Mouse (Mus musculus): ENCODE data around the gene Numbl. TPM values are rescaled to one million over a fixed set of nuclear protein-coding genes. Genes with fewer than 3 reads are reported as not detected.

Gene Numbl
- polyA plus RNA-seq, 1 experiment from 2014 or later, result 1.1 TPM

GRCm38 (mm10) chr7:27300351-27300750 lies 42.1 kb downstream of the Numbl start:
- ATAC-seq (no peak), DNase-seq (no peak)
- WGBS (ENCODE audit: insufficient replicate concordance), result 72% methylated on average over 4 of the region's 4 CpGs

DNA sequence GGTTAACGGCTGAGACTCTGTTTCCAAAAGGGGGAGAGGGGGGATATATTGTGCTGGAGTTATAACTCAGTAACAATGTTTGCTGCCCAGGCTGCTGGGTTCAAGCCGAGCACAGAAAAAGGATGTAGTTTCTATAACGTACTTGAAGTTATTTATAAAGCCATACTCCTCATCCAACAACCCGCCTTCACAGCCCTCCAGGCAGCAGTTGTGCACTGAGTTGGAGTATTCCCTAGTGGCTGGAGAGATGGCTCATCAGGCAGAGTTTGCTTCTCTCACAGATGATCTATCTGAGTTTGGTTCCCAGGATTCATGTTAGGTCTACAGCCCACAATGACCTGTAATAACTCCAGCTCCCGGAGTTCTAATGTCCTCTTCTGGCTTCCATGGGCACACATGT lies 42.6 kb downstream of the Numbl start:
- TF ChIP-seq EP300 (IDR thresholded peaks at IDR 0.05; ENCODE audit: low read depth) (no peak), CTCF (IDR thresholded peaks at IDR 0.05; ENCODE audit: low read depth) (no peak)
- H3K36me3 ChIP-seq (replicated peaks; ENCODE audit: insufficient read depth, low read length), result no peaks in the 10 kb centered on the region
- ATAC-seq (no peak), DNase-seq (no peak)
- no peak overlapping the region for H3K9ac ChIP-seq (replicated peaks)
- no peaks in the 10 kb centered on the region for H3K4me1 ChIP-seq (ENCODE audit: insufficient read depth)
- peaks cover 3% of the 10 kb centered on the region; the same call in 1 of the 2 replicates for H3K27me3 ChIP-seq (ENCODE audit: insufficient read depth, low read length)
- H3K4me3 ChIP-seq (ENCODE audit: low read depth, low read length), result no peak overlapping the region
- H3K9me3 ChIP-seq (ENCODE audit: low read length), result no peaks in the 10 kb centered on the region
- 60% methylated on average over 5 of the region's 5 CpGs for WGBS (ENCODE audit: insufficient replicate concordance)
- no peak overlapping the region for H3K27ac ChIP-seq (ENCODE audit: low read depth)
- no peak overlapping the region for H3K4me2 ChIP-seq (ENCODE audit: low read depth, low read length)

More at GRCm38 (mm10) chr7:27300351-27300750, 42.1 kb downstream of the Numbl start:
- H3K4me1 ChIP-seq (ENCODE audit: insufficient read depth), result no peaks in the 10 kb centered on the region
- no peaks in the 10 kb centered on the region for H3K36me3 ChIP-seq (replicated peaks; ENCODE audit: insufficient read depth, low read length)
- H3K9me3 ChIP-seq (ENCODE audit: low read length), result no peaks in the 10 kb centered on the region
- no peak overlapping the region for H3K9ac ChIP-seq (replicated peaks)
- no peak overlapping the region for H3K27ac ChIP-seq (ENCODE audit: low read depth)
- H3K27me3 ChIP-seq (ENCODE audit: insufficient read depth, low read length), result peaks cover 3% of the 10 kb centered on the region; the same call in 1 of the 2 replicates
- no peak for TF ChIP-seq EP300 (IDR thresholded peaks at IDR 0.05; ENCODE audit: low read depth)
- no peak for TF ChIP-seq CTCF (IDR thresholded peaks at IDR 0.05; ENCODE audit: low read depth)
- H3K4me3 ChIP-seq (ENCODE audit: low read depth, low read length), result no peak overlapping the region
- H3K4me2 ChIP-seq (ENCODE audit: low read depth, low read length), result no peak overlapping the region

DNA sequence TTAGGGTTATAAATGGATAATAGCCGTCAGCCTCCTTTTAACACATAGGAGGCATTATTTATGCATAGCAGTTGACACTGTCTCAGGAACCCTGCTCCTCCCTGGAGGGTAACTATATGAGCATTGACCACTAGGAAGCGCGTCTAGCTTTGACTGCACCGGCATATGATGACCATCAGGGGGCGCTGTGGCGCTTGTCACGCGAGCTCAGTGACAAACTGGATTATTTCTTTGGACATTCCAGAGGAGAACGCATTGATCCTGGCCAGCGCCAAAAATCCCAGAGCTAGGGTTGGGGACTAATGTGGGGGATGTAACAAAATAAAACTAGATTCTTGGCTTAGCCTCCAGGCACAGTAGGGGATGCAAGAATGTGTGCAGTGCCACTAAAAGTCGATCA lies 43.9 kb downstream of the Numbl start:
- no peak overlapping the region for H3K9ac ChIP-seq (replicated peaks)
- H3K27ac ChIP-seq (ENCODE audit: low read depth), result no peak overlapping the region
- WGBS (ENCODE audit: insufficient replicate concordance), result 8% methylated on average over 11 of the region's 11 CpGs
- H3K4me2 ChIP-seq (ENCODE audit: low read depth, low read length), result no peak overlapping the region
- no peaks in the 10 kb centered on the region for H3K9me3 ChIP-seq (ENCODE audit: low read length)
- no peaks in the 10 kb centered on the region for H3K36me3 ChIP-seq (replicated peaks; ENCODE audit: insufficient read depth, low read length)
- TF ChIP-seq CTCF (IDR thresholded peaks at IDR 0.05; ENCODE audit: low read depth) (peak; percentile 94), EP300 (IDR thresholded peaks at IDR 0.05; ENCODE audit: low read depth) (no peak)
- peak; percentile 82 for DNase-seq
- peaks cover 3% of the 10 kb centered on the region; the same call in 1 of the 2 replicates for H3K27me3 ChIP-seq (ENCODE audit: insufficient read depth, low read length)
- peak; percentile 53; the same call in 1 of the 2 replicates for ATAC-seq
- H3K4me1 ChIP-seq (ENCODE audit: insufficient read depth), result no peaks in the 10 kb centered on the region
- H3K4me3 ChIP-seq (ENCODE audit: low read depth, low read length), result no peak overlapping the region

GRCm38 (mm10) chr7:27305091-27305730 lies 47.0 kb downstream of the Numbl start:
- ATAC-seq, result no peak
- no peak overlapping the region for H3K4me3 ChIP-seq (ENCODE audit: low read depth, low read length)
- H3K36me3 ChIP-seq (replicated peaks; ENCODE audit: insufficient read depth, low read length), result no peaks in the 10 kb centered on the region
- no peak for DNase-seq
- no peaks in the 10 kb centered on the region for H3K9me3 ChIP-seq (ENCODE audit: low read length)
- TF ChIP-seq CTCF (IDR thresholded peaks at IDR 0.05; ENCODE audit: low read depth) (no peak), EP300 (IDR thresholded peaks at IDR 0.05; ENCODE audit: low read depth) (no peak)
- no peak overlapping the region for H3K9ac ChIP-seq (replicated peaks)
- H3K4me2 ChIP-seq (ENCODE audit: low read depth, low read length), result no peak overlapping the region
- H3K27ac ChIP-seq (ENCODE audit: low read depth), result no peak overlapping the region
- no peaks in the 10 kb centered on the region for H3K4me1 ChIP-seq (ENCODE audit: insufficient read depth)
- H3K27me3 ChIP-seq (ENCODE audit: insufficient read depth, low read length), result peaks cover 8% of the 10 kb centered on the region; the same call in 1 of the 2 replicates
- WGBS (ENCODE audit: insufficient replicate concordance), result 71% methylated on average over 17 of the region's 17 CpGs

- H3K9ac ChIP-seq (replicated peaks), result no peak overlapping the region
- H3K27ac ChIP-seq (ENCODE audit: low read depth), result no peak overlapping the region
- no peak for ATAC-seq
- H3K27me3 ChIP-seq (ENCODE audit: insufficient read depth, low read length), result peaks cover 16% of the 10 kb centered on the region
- no peaks in the 10 kb centered on the region for H3K9me3 ChIP-seq (ENCODE audit: low read length)
- no peaks in the 10 kb centered on the region for H3K4me1 ChIP-seq (ENCODE audit: insufficient read depth)
- DNase-seq, result peak; percentile 61
- no peak overlapping the region for H3K4me2 ChIP-seq (ENCODE audit: low read depth, low read length)
- no peak overlapping the region for H3K4me3 ChIP-seq (ENCODE audit: low read depth, low read length)
- 71% methylated on average over 24 of the region's 24 CpGs for WGBS (ENCODE audit: insufficient replicate concordance)
- H3K36me3 ChIP-seq (replicated peaks; ENCODE audit: insufficient read depth, low read length), result no peaks in the 10 kb centered on the region
- TF ChIP-seq EP300 (IDR thresholded peaks at IDR 0.05; ENCODE audit: low read depth) (no peak), CTCF (IDR thresholded peaks at IDR 0.05; ENCODE audit: low read depth) (peak; percentile 72)
Measured at GRCm38 (mm10) chr7:27306161-27307160, 48.2 kb downstream of the Numbl start.

DNA sequence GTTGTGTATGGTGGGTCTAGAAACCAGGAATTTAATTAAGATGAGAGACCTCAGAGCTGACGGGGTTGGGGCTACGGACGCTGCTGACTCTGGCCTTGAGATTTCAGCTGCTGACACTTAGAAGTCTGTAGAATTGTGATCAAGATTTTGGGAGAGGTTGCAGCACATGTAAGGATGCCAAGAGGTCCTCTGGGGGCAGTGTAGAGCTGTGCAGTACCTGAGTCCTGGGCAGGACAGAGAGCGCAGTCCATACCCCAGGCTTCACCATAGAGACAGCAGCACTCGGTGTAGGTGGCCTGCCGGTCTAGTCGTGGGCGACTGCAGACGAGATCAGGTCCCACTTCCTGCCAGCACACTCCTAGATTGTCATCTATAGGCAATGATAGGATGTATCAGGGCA lies 49.3 kb downstream of the Numbl start:
- WGBS (ENCODE audit: insufficient replicate concordance), result 67% methylated on average over 9 of the region's 9 CpGs
- Histone ChIP-seq H3K4me1 (ENCODE audit: insufficient read depth) (no peaks in the 10 kb centered on the region), H3K9me3 (ENCODE audit: low read length) (no peaks in the 10 kb centered on the region), H3K4me3 (ENCODE audit: low read depth, low read length) (no peak overlapping the region), H3K4me2 (ENCODE audit: low read depth, low read length) (no peak overlapping the region), H3K27me3 (ENCODE audit: insufficient read depth, low read length) (peaks cover 13% of the 10 kb centered on the region; the same call in 1 of the 2 replicates), H3K27ac (ENCODE audit: low read depth) (no peak overlapping the region), H3K9ac (replicated peaks) (no peak overlapping the region), H3K36me3 (replicated peaks; ENCODE audit: insufficient read depth, low read length) (no peaks in the 10 kb centered on the region)
- TF ChIP-seq EP300 (IDR thresholded peaks at IDR 0.05; ENCODE audit: low read depth) (no peak), CTCF (IDR thresholded peaks at IDR 0.05; ENCODE audit: low read depth) (peak; percentile 27; the same call in 1 of the 2 replicates)
- ATAC-seq (no peak), DNase-seq (no peak)
